Mouse (Mus musculus) urinary bladder, adult 2 months (tissue): Measurements from ENCODE around the gene Zfp638. TPM values are rescaled to one million over a fixed set of nuclear protein-coding genes. Genes with fewer than 3 reads are reported as not detected.
"Not testable (repeated sequence)": the region's sequence is repeated elsewhere in the genome, so short reads cannot be mapped to it uniquely, and the experiment has no call there.

ENCODE experiments used
- DNase-seq: peaks from one replicate; pipeline ENCODE4 v3.0.0; 2022; ENCODE audit warnings: low spot score
- polyA plus RNA-seq: library from polyadenylated mRNA; depleted of rRNA; stranded (reverse); fragments of >200 nt; gene quantifications from 2 replicates; pipeline ENCODE4 v1.2.3, GENCODE M21; 2012; rRNA removed

Zfp638 gene
- 37.0 and 38.6 TPM in 2 replicates for polyA plus RNA-seq

DNA sequence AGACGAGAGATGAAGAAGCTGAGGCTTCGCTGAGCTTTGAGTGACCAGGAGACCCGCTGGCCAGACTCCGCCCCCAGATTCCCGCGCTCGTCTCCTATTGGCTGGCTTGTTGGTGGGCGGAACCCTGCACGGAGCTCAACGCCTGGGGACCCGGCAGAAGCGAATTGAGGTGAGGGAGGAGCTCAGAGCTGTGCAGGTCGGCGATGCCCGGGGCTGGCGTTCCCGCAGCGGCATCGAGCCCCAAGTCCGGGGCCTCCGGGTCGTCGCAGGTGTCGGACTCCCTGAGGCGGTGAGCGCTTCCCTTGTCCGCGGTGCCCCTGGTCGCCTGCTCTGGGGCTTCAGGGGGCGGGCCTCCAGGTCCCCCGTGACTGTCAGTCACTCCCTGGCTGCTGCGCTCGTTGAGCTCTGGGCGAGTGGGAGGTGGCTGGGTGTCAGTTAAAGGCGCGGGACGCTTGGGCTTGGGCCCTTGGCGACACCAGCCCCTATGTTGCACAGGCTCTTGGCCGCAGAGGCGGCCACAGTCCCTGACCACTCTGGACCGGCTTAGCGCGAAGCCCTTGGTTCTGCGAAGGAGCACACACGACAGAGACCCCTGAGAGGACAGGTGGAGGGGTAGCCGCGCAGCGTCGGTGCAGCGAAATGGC, at the start of gene Zfp638:
Gene Zfp638, plus strand, starts transcription at position 156 of the 644 bp plus-strand sequence.
- peak; percentile 85 for DNase-seq

DNA sequence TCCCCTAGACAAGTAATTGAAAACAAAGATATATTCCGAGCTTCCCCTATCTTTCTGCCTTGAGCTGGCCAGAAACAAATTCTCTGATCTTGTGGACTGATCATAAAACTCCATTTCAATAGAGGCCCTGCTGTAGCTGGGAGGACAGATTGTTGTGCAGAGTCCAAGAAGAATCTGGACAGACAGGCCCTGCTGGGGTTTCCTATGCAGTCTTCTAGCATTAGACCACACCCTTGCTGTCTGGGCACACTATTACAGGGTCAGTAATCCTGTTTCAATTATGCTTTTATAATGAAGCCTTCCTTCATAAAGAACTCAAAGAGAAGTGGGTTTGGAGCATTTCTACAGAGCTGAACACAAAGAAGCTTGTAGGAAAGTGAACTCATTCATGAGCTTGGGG, 47.9 kb upstream of the Zfp638 start:
- no peak for DNase-seq

DNA sequence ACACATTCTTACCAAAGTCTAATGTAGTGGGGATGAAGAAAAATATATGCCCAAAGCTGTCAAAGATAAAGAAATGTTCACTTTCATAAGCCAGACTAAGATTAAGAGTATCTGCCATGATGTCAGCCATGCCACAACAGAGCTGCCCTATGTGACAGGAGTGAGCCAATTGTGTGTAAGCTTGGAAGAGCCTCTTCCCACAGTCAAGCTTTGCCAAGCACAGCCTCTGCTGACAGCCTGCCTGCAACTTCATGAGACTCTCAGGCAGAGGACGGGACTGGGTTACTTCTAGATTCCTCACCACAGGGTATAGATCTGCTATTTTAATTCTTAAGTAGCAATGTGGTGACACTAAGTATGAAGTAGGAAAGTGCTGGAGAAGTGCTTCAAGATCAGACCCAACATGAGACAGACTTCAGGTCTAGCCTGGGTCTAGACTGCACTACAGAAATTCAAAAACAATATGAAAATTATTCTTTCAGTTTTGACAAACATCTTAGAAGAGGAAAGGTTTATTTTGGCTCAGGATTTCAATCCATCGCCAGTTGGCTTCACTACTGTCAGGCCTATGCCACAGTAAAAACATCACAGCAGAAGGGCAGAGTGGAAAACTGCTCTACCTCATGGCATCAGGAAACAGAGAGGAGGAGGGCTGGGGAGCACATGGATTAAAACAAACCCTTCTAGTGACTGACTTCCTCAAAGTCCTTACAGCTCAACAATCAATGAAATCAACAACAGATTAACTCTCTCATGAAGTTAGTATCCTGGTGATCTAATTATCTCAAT, 46.0 kb upstream of the Zfp638 start:
- no peak for DNase-seq

DNA sequence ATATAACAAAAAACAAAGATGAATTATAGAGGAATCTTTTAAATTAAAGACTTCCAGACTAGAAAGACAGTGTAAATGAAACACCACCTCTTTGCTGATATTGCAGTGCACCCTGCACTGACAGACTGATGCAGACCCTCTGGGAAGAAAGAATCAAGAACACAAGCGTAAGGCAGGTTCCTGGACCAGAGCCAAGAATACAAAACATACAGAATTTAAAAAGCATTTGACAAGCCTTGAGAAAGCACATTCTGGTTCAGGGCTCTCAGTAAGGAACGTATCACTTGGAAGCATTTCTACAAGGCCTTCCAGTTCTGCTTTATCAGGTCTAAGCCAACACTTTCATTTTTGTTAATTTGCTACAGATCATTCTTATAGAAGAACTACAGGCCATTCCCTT, 45.1 kb upstream of the Zfp638 start:
- DNase-seq, result no peak

DNA sequence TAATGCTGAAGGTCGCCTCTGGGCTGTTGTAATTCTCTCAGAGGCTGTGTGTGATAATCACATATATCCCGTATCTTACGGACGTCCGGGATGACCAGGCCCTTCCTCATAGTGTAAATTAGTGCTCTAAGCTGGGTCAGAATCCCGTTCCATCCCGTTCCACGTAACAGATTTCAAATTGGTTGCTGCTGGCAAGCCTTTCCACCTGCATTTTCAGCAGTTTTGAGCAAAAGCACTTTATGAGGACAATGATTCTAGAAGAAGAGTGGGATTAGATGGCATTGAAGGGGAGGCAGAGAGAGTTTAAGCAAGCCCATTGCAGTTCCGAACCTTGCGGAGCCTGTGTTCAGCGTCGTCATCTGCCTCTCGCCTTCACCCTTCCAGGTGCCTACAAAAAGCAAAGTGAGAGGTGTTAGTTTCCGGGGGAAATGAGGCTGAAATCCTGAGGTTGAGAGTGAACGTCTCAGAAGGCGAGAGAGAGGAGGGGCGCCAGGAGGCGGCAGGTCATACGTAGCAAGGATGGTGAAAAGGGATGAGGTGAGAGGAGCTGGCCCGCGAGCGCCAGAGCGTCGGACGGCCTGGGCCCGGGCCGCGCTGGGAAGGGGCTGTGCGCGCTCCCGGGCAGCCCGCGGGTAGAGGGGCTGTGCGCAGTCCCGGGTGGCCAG, 35.8 kb upstream of the Zfp638 start:
- DNase-seq, result no peak

DNA sequence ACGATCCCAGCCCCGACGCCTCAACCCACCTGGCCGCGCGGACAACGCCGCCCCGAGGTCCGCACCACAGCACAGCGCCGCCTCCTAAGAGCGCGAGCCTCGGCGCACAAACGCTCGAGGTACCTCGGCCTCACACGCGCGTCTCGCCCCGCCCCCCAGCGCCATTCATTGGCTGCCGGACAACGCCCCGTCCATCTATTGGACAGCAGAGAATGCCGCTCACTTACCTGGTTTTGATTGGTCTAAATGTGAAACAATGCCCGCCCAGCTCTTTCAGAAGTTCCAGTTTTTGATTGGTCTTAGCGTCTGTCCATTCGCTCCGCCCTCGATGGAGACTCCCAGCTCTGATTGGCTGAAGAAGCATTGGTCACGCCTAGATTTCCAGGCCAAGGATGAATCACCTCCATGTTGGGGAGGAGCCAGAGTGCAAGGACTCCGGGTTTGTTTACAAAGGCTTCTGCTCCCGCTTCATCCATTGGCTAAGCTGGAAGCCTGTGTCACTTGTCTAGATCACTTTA, 35.2 kb upstream of the Zfp638 start, which contains the start of gene Paip2b:
Gene Paip2b, minus strand, starts transcription at position 136 of the 518 bp plus-strand sequence.
- peak; percentile 91 for DNase-seq

DNA sequence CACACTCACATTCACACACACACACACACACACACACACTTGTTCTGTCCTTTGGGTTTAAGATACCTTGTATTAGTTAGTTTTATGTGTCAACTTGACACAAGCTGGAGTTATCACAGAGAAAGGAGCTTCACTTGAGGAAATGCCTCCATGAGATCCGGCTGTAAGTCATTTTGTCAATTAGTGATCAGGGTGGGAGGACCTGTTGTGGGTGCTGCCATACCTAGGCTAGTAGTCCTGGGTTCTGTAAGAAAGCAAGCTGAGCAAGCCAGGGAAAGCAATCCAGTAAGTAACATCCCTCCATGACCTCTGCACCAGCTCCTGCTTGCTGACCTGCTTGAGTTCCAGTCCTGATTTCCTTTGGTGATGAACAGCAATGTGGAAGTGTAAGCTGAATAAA, 34.5 kb upstream of the Zfp638 start:
- not testable (repeated sequence) for DNase-seq

DNA sequence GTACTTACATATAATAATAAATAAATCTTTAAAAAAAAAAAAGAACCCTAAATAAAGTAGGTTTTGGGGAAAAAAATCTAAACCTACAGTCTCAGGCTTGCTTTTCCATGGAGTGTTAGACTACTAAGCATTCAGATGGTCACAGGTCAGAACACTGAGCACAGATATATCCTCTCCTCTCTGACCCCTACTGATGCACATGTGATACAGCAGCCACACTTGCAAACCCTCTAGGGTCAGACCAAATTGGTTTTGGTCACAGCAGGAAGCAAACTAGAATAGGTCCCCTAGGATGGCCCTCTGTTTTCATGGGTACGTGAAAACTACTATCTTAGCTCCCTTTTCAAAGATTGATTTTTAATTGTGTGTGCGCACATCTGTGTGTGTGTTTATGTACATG, 30.1 kb upstream of the Zfp638 start:
- no peak for DNase-seq

DNA sequence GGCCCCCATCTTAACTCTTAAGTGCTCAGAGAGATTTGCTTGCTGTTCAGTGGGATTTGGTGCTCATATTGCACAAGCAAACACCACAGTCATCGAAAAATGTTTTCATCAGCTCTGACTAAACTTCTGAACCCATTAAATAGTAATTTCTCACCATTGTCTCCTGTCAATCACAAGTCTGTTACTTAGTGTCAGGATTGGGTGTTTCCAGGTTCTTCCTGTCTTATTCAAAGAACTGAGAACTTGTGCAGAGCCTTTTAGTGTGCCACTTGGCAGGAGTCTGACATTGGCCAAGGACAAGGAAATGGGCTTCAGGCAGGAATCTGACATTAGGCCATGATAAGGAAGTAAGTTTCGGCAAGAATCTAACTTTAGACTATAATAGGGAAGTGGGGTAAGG, 28.9 kb upstream of the Zfp638 start:
- no peak for DNase-seq

DNA sequence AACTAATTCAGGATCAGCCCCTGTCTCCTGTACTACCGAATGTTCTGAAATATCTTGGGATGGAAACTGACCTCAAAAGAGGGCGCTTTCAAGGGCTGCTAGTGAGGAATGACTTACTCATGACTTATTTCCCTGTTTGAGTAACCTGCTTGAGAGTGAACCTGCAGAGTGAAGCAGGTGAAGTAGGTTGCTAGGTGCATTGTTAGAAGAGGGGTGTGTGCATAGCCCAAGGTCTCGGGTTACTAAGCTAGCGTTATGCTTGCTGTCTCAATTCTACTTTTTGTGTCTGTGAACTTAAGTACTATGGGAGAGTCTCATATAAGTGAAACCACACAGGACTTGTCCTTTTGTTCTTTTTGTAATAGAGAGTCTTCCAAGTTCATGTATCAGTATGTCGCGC, 26.8 kb upstream of the Zfp638 start:
- DNase-seq, result no peak

DNA sequence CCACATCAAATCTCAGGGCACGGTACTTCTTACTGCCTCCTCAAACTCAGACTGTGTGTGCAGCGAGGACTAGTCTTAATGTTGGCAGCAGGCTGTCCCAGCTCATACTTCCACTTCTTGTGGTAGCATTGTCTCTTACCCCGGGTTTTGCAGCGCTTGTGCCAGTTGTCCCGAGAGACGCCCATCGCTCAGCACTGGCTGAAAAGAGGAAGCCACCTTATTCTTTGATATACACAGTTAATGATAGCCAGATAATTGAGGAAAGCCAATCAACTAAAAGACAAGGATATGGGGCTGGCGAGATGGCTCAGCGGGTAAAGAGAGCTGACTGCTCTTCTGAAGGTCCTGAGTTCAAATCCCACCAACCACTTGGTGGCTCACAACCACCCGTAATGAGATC, 22.0 kb upstream of the Zfp638 start:
- DNase-seq, result no peak

DNA sequence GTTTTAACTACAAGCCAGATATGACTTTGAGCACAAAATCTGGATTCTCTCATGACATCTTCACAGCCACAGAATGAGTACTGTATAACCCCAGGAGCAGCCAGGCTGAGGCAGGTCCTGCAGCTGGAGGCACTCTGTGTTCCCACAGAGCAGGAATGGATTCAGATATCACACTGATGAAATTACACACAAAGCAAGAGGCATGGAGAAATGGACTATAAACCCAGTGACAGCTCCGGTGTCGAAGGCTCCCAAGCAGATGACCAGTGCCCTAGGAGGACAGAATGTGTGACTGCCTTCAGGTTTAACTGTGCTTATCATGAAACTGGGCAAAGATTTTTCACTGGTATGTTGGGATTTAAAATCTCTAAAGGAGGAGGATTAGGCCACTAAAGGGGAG, 20.8 kb upstream of the Zfp638 start:
- no peak for DNase-seq

DNA sequence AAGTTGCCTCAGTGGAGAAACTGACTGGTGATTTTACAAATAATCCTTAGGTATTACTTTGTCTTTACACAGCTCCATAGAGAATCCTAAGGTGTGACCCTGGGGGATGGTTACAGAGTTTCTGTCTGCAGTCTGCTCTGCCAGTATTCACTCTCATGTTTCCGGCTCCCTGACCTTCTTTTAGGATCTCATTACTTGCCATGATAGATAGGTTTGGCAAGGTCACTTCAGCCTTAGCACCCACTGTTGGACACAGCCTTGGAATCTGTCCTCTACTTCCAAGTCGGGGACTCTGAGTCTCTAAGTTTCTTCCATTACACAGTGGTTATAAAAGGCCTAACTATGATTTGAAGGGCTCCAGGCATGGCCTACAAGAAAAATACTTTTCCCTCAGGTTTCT, 17.5 kb upstream of the Zfp638 start:
- no peak for DNase-seq

DNA sequence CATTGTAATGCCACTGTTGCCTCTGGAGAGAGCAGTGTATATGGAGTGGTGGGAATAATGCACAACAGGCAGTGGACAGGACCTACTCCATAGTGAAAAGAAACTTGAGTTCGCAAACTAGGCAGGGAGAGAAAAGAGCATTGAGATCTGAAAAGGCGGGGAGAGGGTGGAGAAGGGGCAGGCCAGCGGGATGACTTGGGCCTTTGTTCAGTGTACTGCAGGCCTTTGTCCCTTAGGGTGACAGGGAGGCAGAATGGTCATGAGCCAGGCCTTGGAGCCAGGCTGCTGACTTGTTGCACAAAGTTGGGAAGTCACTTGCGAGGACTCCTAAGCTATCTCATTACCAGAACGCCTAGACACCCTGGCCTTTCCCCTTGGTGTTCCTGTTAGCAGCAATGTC, 9.4 kb upstream of the Zfp638 start:
- no peak for DNase-seq

DNA sequence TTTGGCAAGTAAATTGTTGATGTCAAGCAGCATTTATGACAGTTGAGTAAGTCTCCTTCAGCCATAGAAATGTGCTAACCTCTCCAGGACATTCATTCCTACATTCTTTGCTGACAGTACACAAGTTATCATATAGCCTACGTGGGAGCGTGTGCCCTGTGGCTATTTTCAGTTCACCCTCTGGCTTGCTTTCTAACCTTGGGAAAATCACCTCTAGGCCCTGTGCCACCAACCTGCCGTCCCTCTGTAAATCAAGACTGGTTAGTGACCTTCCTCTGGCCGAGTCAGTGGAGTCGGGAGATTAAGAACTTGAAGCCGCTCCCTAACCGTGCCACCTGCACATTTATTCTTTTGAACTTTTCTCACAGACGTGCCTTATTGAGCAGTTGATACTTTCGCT, 6.9 kb upstream of the Zfp638 start:
- DNase-seq, result no peak

DNA sequence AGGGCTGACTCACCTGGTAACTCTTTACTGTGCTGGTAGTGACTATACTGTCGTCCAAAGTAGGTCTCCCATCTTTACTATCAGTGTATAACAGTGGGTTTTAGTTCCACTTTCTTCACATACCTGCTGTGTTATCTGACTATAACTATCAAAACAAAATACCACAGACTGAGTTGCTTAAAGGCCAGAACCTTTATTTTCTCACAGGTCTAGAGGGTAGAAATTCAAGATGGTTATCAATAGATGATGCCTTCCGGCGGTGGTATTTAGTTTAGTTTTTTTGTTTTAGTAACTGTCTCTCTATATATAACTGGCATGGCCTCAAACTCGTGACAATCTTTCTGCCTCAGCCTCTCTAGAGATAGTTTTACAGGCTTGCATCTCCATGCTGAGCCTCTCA, 3.4 kb upstream of the Zfp638 start:
- DNase-seq, result no peak

DNA sequence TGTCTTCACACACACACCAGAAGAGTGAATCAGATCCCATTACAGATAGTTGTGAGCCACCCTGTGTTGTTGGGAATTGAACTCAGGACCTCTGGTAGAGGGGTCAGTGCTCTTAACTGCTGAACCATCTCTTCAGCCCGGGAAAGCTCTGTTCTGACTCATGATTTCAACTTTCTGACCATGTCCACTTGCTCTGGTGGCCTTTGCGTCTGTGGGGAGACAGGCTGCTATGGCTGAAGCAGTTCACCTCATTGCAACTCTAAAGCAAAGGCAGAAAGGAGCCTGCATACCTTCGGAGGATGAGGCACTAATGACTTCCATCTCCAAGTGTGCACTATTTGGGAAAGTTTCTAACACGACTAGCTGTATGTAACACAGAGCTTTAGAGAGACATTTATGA, 486 bp upstream of the Zfp638 start:
- no peak for DNase-seq

DNA sequence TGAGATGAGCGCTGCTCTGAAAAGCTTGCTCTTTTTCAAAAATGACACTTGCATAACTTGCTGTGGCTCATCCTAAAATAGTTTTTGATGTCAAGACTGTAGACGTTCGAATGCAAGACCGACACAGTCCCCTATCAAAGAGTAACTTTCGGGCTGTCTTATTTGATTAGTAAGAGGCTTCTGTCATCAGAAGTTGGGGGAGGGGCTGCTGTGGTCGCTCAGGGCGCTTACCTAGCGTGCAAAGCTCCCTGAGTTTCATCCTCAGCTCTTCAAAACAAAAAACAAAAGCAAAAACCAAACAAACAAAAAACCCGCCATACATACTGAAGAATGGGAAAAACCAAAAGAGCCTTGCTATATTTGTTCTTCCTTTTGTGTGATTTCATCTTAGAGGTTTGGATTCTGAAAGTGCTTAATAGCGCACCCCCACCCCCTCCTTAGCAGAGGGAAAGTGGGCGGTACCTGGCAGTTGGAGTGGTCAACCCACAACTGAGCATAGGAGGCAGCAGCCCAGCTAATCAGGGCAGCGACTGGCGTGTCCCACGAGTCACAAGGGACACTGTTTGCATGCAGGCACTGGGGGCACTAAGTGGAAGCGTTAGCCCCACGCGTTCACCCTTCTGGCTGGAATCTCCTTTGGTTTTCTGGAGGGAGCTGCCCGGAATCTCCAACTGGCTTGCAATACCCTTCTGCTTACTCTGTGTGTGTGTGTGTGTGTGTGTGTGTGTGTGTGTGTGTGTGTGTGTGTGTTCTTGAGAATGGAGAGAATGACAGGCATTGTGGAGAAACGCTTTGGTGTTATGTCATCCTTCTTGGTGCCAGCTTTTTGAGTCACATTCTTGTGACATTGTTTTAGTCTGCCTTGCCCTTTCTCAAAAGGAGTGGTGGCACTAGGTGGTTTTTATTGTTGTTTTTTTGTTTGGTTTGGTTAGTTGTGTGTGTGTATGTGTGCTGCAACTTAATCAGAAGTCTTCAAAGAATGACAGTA, 983 bp downstream of the Zfp638 start:
- peak; percentile 22 for DNase-seq

DNA sequence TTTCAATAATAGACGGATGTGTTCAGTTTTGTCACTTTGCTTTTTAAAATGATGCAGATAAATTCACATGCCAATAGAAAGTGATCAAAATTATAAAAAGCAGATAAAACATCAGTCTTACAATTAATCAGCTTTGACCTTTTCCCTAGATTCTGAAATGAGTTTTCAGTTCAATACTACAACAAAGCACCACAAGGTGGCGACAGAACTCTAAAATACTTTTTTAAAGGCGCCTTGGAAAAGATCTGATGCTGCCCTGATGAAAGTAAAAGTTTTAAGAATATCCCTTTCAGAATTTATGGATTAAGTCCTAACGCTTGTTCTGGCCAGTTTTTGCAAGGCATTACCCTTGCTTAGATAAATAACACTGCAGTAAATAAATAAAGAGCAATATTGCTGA, 12.9 kb downstream of the Zfp638 start:
- no peak for DNase-seq

DNA sequence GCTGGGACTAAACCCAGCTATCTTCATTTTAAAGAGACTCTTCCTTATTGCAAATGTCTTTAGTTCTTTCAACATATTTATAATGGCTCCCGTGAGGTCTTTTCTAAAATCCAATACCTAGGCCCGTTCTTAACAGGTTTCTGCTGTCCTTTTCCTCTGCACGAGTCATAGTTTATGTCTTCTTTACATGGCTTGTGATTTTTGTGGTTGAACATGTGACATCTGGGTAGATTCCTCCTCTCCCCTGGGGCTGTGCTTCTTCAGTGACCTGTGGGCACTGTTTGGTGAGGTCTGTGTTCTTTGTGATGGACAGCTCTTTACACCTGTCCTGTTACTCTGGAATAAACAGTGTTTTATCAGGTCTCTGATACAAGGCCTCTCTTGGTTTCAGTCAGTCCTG, 19.9 kb downstream of the Zfp638 start:
- DNase-seq, result no peak

DNA sequence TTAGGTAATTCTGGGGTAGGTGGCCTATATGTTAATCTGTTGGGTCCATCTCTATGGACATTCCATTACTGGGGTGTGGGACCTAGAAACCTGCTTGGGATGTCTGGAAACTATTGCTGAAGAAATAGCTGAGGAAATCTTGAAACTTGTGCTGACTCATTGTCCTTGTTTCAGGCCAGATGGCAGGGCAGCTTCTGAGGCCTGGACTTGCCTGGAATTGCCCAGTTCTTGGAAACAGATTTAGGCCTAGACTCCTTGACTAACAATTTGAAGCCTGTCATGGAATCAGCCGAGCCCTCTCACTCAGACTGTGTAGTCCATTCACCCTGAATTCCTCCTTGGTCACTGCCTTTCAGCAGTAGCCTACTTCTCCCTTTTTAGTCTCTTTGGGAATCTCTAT, 21.9 kb downstream of the Zfp638 start:
- no peak for DNase-seq
